7 mouse cellular contexts compared by ENCODE assay signal in the genomic region with DNA sequence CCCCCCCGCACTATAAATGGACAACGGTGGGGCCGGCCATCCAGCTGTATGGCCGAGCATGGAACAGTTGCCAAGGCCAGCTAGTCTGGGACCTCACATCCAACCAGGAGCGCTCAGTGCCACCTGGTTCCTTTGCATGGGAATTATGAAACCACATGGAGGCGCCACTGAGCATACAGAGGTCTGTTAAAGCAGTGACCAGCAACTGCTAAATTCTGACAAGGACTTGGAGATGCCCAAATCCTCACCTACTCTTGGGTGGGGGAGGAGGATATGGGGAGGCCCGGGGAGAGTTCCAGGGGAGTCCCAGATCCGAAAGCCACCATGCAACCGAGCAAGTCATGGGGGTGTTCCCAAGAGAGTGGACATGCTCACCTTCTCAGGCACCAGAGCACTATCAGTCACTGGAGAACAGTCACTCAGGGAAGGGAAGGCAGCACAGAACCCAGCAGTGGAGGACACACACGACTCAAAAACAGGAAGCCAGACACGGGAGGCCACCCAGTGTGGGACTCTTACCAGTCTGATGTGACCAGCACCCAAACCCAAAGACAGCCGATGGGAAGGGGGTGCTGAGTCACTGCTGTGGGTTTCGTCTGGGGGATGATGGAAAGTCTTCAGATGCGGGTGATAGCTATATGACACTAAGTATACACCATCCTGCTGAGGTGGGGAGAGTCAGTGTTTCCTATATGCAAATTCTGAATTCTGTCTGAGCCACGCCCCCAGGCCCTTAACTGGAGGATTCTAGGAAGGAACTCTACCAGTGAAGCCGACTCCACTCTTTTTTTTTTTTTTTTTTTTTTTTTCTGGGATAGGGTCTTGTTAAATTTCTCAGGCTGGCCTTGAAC.
DNase-seq lines count a peak whose midpoint lies in the region; ATAC-seq and TF ChIP-seq lines count a peak whose summit lies in the region.

No protein-coding gene starts in this region.

- TF ChIP-seq CTCF in kidney, postnatal 0 days (IDR thresholded peaks at IDR 0.05; ENCODE audit: low read depth) = peak; percentile 62

- no peak overlapping the region for H3K4me2 ChIP-seq in kidney, postnatal 0 days (ENCODE audit: low read length)
- H3K4me2 ChIP-seq in intestine, embryonic 16.5 days (ENCODE audit: low read depth, low read length) = no peak overlapping the region

- H3K4me3 ChIP-seq in kidney, postnatal 0 days (replicated peaks; ENCODE audit: low read depth, low read length) = no peak overlapping the region
- H3K4me3 ChIP-seq in ES-E14 (ENCODE audit: insufficient read depth in 1 of 2, low read depth in 1 of 2, low read length in 2 of 2, poor library complexity in 1 of 2, severe bottlenecking in 1 of 2) = peak overlapping the region in 1 of 2 experiments; percentile 34; a peak in 2 of 4 replicates
- no peak overlapping the region for H3K4me3 ChIP-seq in intestine, embryonic 16.5 days (ENCODE audit: low read length)

- peaks cover 25% of the 10 kb centered on the region for H3K4me1 ChIP-seq in kidney, postnatal 0 days (replicated peaks; ENCODE audit: insufficient read depth, low read length)
- H3K4me1 ChIP-seq in ES-E14 (ENCODE audit: control insufficient read depth in 2 of 2, insufficient read depth in 2 of 2, low read length in 2 of 2, poor library complexity in 1 of 2) = peaks cover 26 to 44% of the 10 kb centered on the region in 2 experiments
- H3K4me1 ChIP-seq in intestine, embryonic 16.5 days (ENCODE audit: control insufficient read depth, insufficient read depth, low read length) = peaks cover 25% of the 10 kb centered on the region

- no peaks in the 10 kb centered on the region for H3K9me3 ChIP-seq in kidney, postnatal 0 days (replicated peaks; ENCODE audit: low read length)
- H3K9me3 ChIP-seq in ES-E14 (ENCODE audit: control insufficient read depth, insufficient read depth, low read depth, low read length) = no peaks in the 10 kb centered on the region
- H3K9me3 ChIP-seq in intestine, embryonic 16.5 days (ENCODE audit: control insufficient read depth, low read length) = no peaks in the 10 kb centered on the region

- peak; percentile 53 for DNase-seq in kidney, postnatal 0 days (ENCODE audit: low spot score)
- no peak for DNase-seq in kidney, adult 18-20 months
- no peak for DNase-seq in ES-E14 (ENCODE audit: low read depth, low spot score)
- peak; percentile 50 to 74 for DNase-seq in cerebellum, postnatal 25 days
- no peak for DNase-seq in urinary bladder, adult 2 months (ENCODE audit: low spot score)

- no peak overlapping the region for H3K27ac ChIP-seq in kidney, postnatal 0 days
- H3K27ac ChIP-seq in ES-E14 (ENCODE audit: insufficient read depth, low read depth, low read length, poor library complexity, severe bottlenecking) = peak overlapping the region; percentile 95; the same call in 1 of the 2 replicates
- H3K27ac ChIP-seq in intestine, embryonic 16.5 days (ENCODE audit: low read length) = no peak overlapping the region

- ATAC-seq in kidney, postnatal 0 days (replicated peaks; ENCODE audit: low FRiP score, low read depth) = no peak
- ATAC-seq in megakaryocyte progenitor cell, adult 5-6 weeks (replicated peaks; ENCODE audit: poor library complexity) = peak; percentile 42
- no peak for ATAC-seq in intestine, embryonic 16.5 days

- H3K36me3 ChIP-seq in kidney, postnatal 0 days (ENCODE audit: insufficient read depth, low read length) = no peaks in the 10 kb centered on the region
- H3K36me3 ChIP-seq in ES-E14 (ENCODE audit: control insufficient read depth, insufficient read depth, low read length, poor library complexity, severe bottlenecking) = no peaks in the 10 kb centered on the region
- no peaks in the 10 kb centered on the region for H3K36me3 ChIP-seq in intestine, embryonic 16.5 days (ENCODE audit: control insufficient read depth, insufficient read depth, low read length)

- no peak overlapping the region for H3K9ac ChIP-seq in kidney, postnatal 0 days (ENCODE audit: low read depth, low read length)
- peak overlapping the region; percentile 60; the same call in 1 of the 2 replicates for H3K9ac ChIP-seq in ES-E14 (ENCODE audit: insufficient read depth, low read depth, low read length, poor library complexity, severe bottlenecking)
- no peak overlapping the region for H3K9ac ChIP-seq in intestine, embryonic 16.5 days (ENCODE audit: low read depth, low read length)

- WGBS in kidney, postnatal 0 days = 72% methylated on average over 16 of the region's 16 CpGs
- WGBS in intestine, embryonic 16.5 days = 77% methylated on average over 16 of the region's 16 CpGs

- in situ Hi-C loops in ES-E14 (cut with MboI; ENCODE audit: low sequenced_read_pairs in 2 of 2, unreplicated experiment in 2 of 2) = no loop called here

- no peaks in the 10 kb centered on the region for H3K27me3 ChIP-seq in kidney, postnatal 0 days (ENCODE audit: insufficient read depth, low read length)
- H3K27me3 ChIP-seq in intestine, embryonic 16.5 days (replicated peaks; ENCODE audit: control insufficient read depth, insufficient read depth, low read length) = no peaks in the 10 kb centered on the region

TF ChIP-seq in ES-E14, 5 proteins besides CTCF, POLR2A, EP300 and RAD21:
- no peak for TF ChIP-seq CHD2 (IDR thresholded peaks at IDR 0.05; ENCODE audit: low read depth, low read length)
- TF ChIP-seq ZNF384 (IDR thresholded peaks at IDR 0.05; ENCODE audit: low read depth, low read length) = peak; percentile 84

Comparison
In these comparisons a context has a peak if more than half of its experiments do, and no peak if none do; other contexts are left out.
1. DNase-seq: peak in kidney, postnatal 0 days (single experiment) and cerebellum, postnatal 25 days (2 of 2); none in kidney, adult 18-20 months (single experiment), ES-E14 (single experiment) and urinary bladder, adult 2 months (single experiment).